Mouse (Mus musculus): ENCODE data around the gene Gm34653. TPM values are rescaled to one million over a fixed set of nuclear protein-coding genes. Genes with fewer than 3 reads are reported as not detected.

Gm34653 gene
- total and polyA plus RNA-seq, 2 experiments from 2014 or later: 0.09 to 0.16 TPM

- no peak for TF ChIP-seq CTCF (IDR thresholded peaks at IDR 0.05; ENCODE audit: low read depth)
- no peak overlapping the region for H3K4me2 ChIP-seq (ENCODE audit: low read depth, low read length)
- WGBS: 96% methylated on average over 1 of the region's 1 CpGs
Measured at GRCm38 (mm10) chr2:34847702-34848101, 14.9 kb downstream of the Gm34653 start.

GRCm38 (mm10) chr2:34855265-34855664 lies 22.5 kb downstream of the Gm34653 start:
- WGBS: 86% methylated on average over 4 of the region's 4 CpGs
- DNase-seq (ENCODE audit: low spot score) (no peak), ATAC-seq (no peak; the same call in 1 of the 2 replicates)
- Histone ChIP-seq H3K4me1 (ENCODE audit: insufficient read depth, low read length) (no peaks in the 10 kb centered on the region), H3K9me3 (ENCODE audit: low read length) (no peaks in the 10 kb centered on the region), H3K9ac (replicated peaks; ENCODE audit: low read length) (no peak overlapping the region), H3K36me3 (ENCODE audit: insufficient read depth, low read length) (peaks cover 76% of the 10 kb centered on the region), H3K4me3 (ENCODE audit: low read length) (no peak overlapping the region), H3K27me3 (ENCODE audit: insufficient read depth, low read length) (no peaks in the 10 kb centered on the region), H3K4me2 (ENCODE audit: low read depth, low read length) (no peak overlapping the region), H3K27ac (no peak overlapping the region)
- TF ChIP-seq CTCF (IDR thresholded peaks at IDR 0.05; ENCODE audit: low read depth): peak; percentile 51

More at GRCm38 (mm10) chr2:34847702-34848101, 14.9 kb downstream of the Gm34653 start:
- H3K27ac ChIP-seq: no peak overlapping the region
- peaks cover 13% of the 10 kb centered on the region for H3K36me3 ChIP-seq (ENCODE audit: insufficient read depth, low read length)
- H3K4me3 ChIP-seq (ENCODE audit: low read length): no peak overlapping the region
- ATAC-seq (no peak), DNase-seq (ENCODE audit: low spot score) (no peak)
- H3K4me1 ChIP-seq (ENCODE audit: insufficient read depth, low read length): no peaks in the 10 kb centered on the region
- H3K9me3 ChIP-seq (ENCODE audit: low read length): no peaks in the 10 kb centered on the region
- H3K9ac ChIP-seq (replicated peaks; ENCODE audit: low read length): no peak overlapping the region
- no peaks in the 10 kb centered on the region for H3K27me3 ChIP-seq (ENCODE audit: insufficient read depth, low read length)

- Histone ChIP-seq H3K27ac (no peak overlapping the region), H3K9me3 (ENCODE audit: low read length) (no peaks in the 10 kb centered on the region), H3K36me3 (ENCODE audit: insufficient read depth, low read length) (peaks cover 69% of the 10 kb centered on the region), H3K4me3 (ENCODE audit: low read length) (no peak overlapping the region), H3K9ac (replicated peaks; ENCODE audit: low read length) (no peak overlapping the region), H3K4me2 (ENCODE audit: low read depth, low read length) (no peak overlapping the region), H3K4me1 (ENCODE audit: insufficient read depth, low read length) (no peaks in the 10 kb centered on the region), H3K27me3 (ENCODE audit: insufficient read depth, low read length) (no peaks in the 10 kb centered on the region)
- no peak for ATAC-seq
- DNase-seq (ENCODE audit: low spot score): no peak
- TF ChIP-seq CTCF (IDR thresholded peaks at IDR 0.05; ENCODE audit: low read depth): no peak
- 95% methylated on average over 8 of the region's 8 CpGs for WGBS
Measured at GRCm38 (mm10) chr2:34857728-34858127, 24.9 kb downstream of the Gm34653 start.

- no peaks in the 10 kb centered on the region for H3K27me3 ChIP-seq (ENCODE audit: insufficient read depth, low read length)
- ATAC-seq (no peak), DNase-seq (ENCODE audit: low spot score) (no peak)
- H3K9me3 ChIP-seq (ENCODE audit: low read length): no peaks in the 10 kb centered on the region
- peaks cover 8% of the 10 kb centered on the region; the same call in 1 of the 2 replicates for H3K4me1 ChIP-seq (ENCODE audit: insufficient read depth, low read length)
- H3K27ac ChIP-seq: no peak overlapping the region
- peak overlapping the region; percentile 73 for H3K4me2 ChIP-seq (ENCODE audit: low read depth, low read length)
- peaks cover 15% of the 10 kb centered on the region; the same call in 1 of the 2 replicates for H3K36me3 ChIP-seq (ENCODE audit: insufficient read depth, low read length)
- 31% methylated on average over 5 of the region's 5 CpGs for WGBS
- TF ChIP-seq CTCF (IDR thresholded peaks at IDR 0.05; ENCODE audit: low read depth): no peak
- H3K4me3 ChIP-seq (ENCODE audit: low read length): peak overlapping the region; percentile 74
- H3K9ac ChIP-seq (replicated peaks; ENCODE audit: low read length): peak overlapping the region; percentile 82
Measured at GRCm38 (mm10) chr2:34869680-34870079, 36.9 kb downstream of the Gm34653 start.

GRCm38 (mm10) chr2:34870520-34871474 lies 38.0 kb downstream of the Gm34653 start:
- Histone ChIP-seq H3K27me3 (ENCODE audit: insufficient read depth, low read length) (no peaks in the 10 kb centered on the region), H3K9ac (replicated peaks; ENCODE audit: low read length) (peak overlapping the region; percentile 82), H3K9me3 (ENCODE audit: low read length) (no peaks in the 10 kb centered on the region), H3K4me3 (ENCODE audit: low read length) (peak overlapping the region; percentile 74), H3K4me1 (ENCODE audit: insufficient read depth, low read length) (peaks cover 8% of the 10 kb centered on the region; the same call in 1 of the 2 replicates), H3K27ac (peak overlapping the region; percentile 84), H3K36me3 (ENCODE audit: insufficient read depth, low read length) (peaks cover 4% of the 10 kb centered on the region; the same call in 1 of the 2 replicates), H3K4me2 (ENCODE audit: low read depth, low read length) (peak overlapping the region; percentile 73)
- peak; percentile 100 for ATAC-seq
- peak; percentile 100 for DNase-seq (ENCODE audit: low spot score)
- no peak for TF ChIP-seq CTCF (IDR thresholded peaks at IDR 0.05; ENCODE audit: low read depth)
- WGBS: under 1% methylated on average over 67 of the region's 67 CpGs

GRCm38 (mm10) chr2:34874271-34874670 lies 41.5 kb downstream of the Gm34653 start, which contains the start of gene Cutal:
TSS of gene Cutal (plus strand) at chr2:34874396.
- ATAC-seq (no peak), DNase-seq (ENCODE audit: low spot score) (no peak)
- Histone ChIP-seq H3K36me3 (ENCODE audit: insufficient read depth, low read length) (no peaks in the 10 kb centered on the region), H3K4me2 (ENCODE audit: low read depth, low read length) (peak within 1 kb of the TSS; percentile 31), H3K27ac (no peak within 1 kb of the TSS), H3K4me3 (ENCODE audit: low read length) (no peak within 1 kb of the TSS), H3K27me3 (ENCODE audit: insufficient read depth, low read length) (no peaks in the 10 kb centered on the region), H3K9me3 (ENCODE audit: low read length) (no peaks in the 10 kb centered on the region), H3K4me1 (ENCODE audit: insufficient read depth, low read length) (peaks cover 6% of the 10 kb centered on the region; the same call in 1 of the 2 replicates), H3K9ac (replicated peaks; ENCODE audit: low read length) (no peak within 1 kb of the TSS)
- WGBS: 3% methylated on average over 14 of the region's 14 CpGs
- no peak for TF ChIP-seq CTCF (IDR thresholded peaks at IDR 0.05; ENCODE audit: low read depth)

All from hindbrain, postnatal 0 days (tissue).